Mouse (Mus musculus) limb, embryonic 15.5 days (tissue): ENCODE measurements around the gene Gm2007. TPM values are rescaled to one million over a fixed set of nuclear protein-coding genes. Genes with fewer than 3 reads are reported as not detected.
"Not testable (repeated sequence)": the region's sequence is repeated elsewhere in the genome, so short reads cannot be mapped to it uniquely, and the experiment has no call there.

ENCODE experiments used
- ATAC-seq: fragments of 200-750 bp; cut with Nextera tagmentation; 2 replicates; pipeline ENCODE4 v1.8.0; 2017; ENCODE audit warnings: low read depth, moderate TSS enrichment; ENCODE audit not compliant: insufficient number of reproducible peaks, low FRiP score, low TSS enrichment
- H3K27ac ChIP-seq: fragments of 300-500 bp; sonication (generic); 2 replicates; pipeline ENCODE4 v1.5.1; 2015; ENCODE audit warnings: moderate library complexity, mild to moderate bottlenecking, inconsistent platforms
- H3K27me3 ChIP-seq: fragments of 300-500 bp; sonication (generic); 2 replicates; pipeline ENCODE4 v1.6.1; 2015; ENCODE audit warnings: inconsistent platforms
- H3K36me3 ChIP-seq: fragments of 300-500 bp; sonication (generic); 2 replicates; pipeline ENCODE4 v1.6.1; 2015; ENCODE audit warnings: inconsistent platforms
- H3K4me1 ChIP-seq: fragments of 300-500 bp; sonication (generic); 2 replicates; pipeline ENCODE4 v1.6.1; 2015; ENCODE audit warnings: inconsistent platforms
- H3K4me2 ChIP-seq: fragments of 300-500 bp; sonication (generic); 2 replicates; pipeline ENCODE4 v1.6.1; 2015; ENCODE audit warnings: mild to moderate bottlenecking, inconsistent platforms
- H3K4me3 ChIP-seq: fragments of 300-500 bp; sonication (generic); 2 replicates; pipeline ENCODE4 v1.5.1; 2015; ENCODE audit warnings: mild to moderate bottlenecking, inconsistent platforms
- H3K9ac ChIP-seq: fragments of 300-500 bp; sonication (generic); 2 replicates; pipeline ENCODE4 v1.6.1; 2015; ENCODE audit warnings: inconsistent platforms
- H3K9me3 ChIP-seq: fragments of 300-500 bp; sonication (generic); 2 replicates; pipeline ENCODE4 v1.6.1; 2016; ENCODE audit warnings: inconsistent platforms
- WGBS: fragments of 180-500 bp; shearing (Covaris S2); methylation state at CpG from one replicate; pipeline ENCODE4 v1.1.7; 2015; 5-methylcytosine and 5-hydroxymethylcytosine counted together
- polyA plus RNA-seq: library from polyadenylated mRNA; unstranded; fragments of >200 nt; fragmentation: Nextera tagmentation; extraction: Ambion mirVana; gene quantifications from 2 replicates; pipeline ENCODE4 v1.2.1, GENCODE M21; 2015

Gm2007 gene
- not detected in 2 replicates for polyA plus RNA-seq

- H3K27ac ChIP-seq, H3K4me2 ChIP-seq, ATAC-seq, H3K4me3 ChIP-seq, H3K4me1 ChIP-seq, H3K9ac ChIP-seq, H3K36me3 ChIP-seq, H3K27me3 ChIP-seq, H3K9me3 ChIP-seq: not testable (repeated sequence)
- no CpG with 5 or more reads among the region's 2 CpGs for WGBS
These were observed at the start of gene Gm2007 for GRCm38 (mm10) chr2:175741237-175741636. Gene Gm2007 (plus strand): TSS chr2:175741537.

GRCm38 (mm10) chr2:175703546-175703945 is 37.8 kb upstream of the Gm2007 start, which contains the start of gene Zfp969:
Gene Zfp969 (minus strand): TSS chr2:175703646.
- not testable (repeated sequence) for H3K4me3 ChIP-seq, H3K27ac ChIP-seq, H3K4me2 ChIP-seq, H3K4me1 ChIP-seq, H3K9ac ChIP-seq, H3K36me3 ChIP-seq, H3K9me3 ChIP-seq, H3K27me3 ChIP-seq, ATAC-seq
- WGBS: no CpG with 5 or more reads among the region's 9 CpGs

- not testable (repeated sequence) for H3K9me3 ChIP-seq, H3K4me2 ChIP-seq, H3K36me3 ChIP-seq, H3K27me3 ChIP-seq, H3K4me1 ChIP-seq, H3K4me3 ChIP-seq, H3K9ac ChIP-seq, H3K27ac ChIP-seq, ATAC-seq
- no CpG with 5 or more reads among the region's 6 CpGs for whole genome bisulfite sequencing
These were observed 59.7 kb downstream of the Gm2007 start, which contains the start of gene Gm14288 for GRCm38 (mm10) chr2:175800993-175801392. Gene Gm14288 (minus strand): TSS chr2:175801093.

Other genes with a start within 250 kb of the Gm2007 start
- gene Gm11007, start 97.6 kb upstream of the Gm2007 start, polyA plus RNA-seq: not detected in 2 replicates
- gene Zfp969, start 37.9 kb upstream of the Gm2007 start, polyA plus RNA-seq: 17.9 and 24.7 TPM in 2 replicates
- gene Gm14288, start 59.6 kb downstream of the Gm2007 start, polyA plus RNA-seq: 3.8 and 5.4 TPM in 2 replicates
- 16.2 and 16.3 TPM in 2 replicates for gene Gm6710, start 127.7 kb downstream of the Gm2007 start, polyA plus RNA-seq
- gene Zfp966, start 189.6 kb downstream of the Gm2007 start, polyA plus RNA-seq: 3.1 and 3.3 TPM in 2 replicates
- 20.0 and 28.1 TPM in 2 replicates for gene Gm2026, start 223.8 kb downstream of the Gm2007 start, polyA plus RNA-seq